Mouse (Mus musculus) myocyte (in vitro differentiated cells): ENCODE measurements around the gene Habp2. TPM values are rescaled to one million over a fixed set of nuclear protein-coding genes. Genes with fewer than 3 reads are reported as not detected.

Experiments used
- H3K27me3 ChIP-seq: one replicate; pipeline ENCODE4 v1.6.1; 2011; ENCODE audit not compliant: control insufficient read depth, insufficient read depth, insufficient read length
- H3K36me3 ChIP-seq: one replicate; pipeline ENCODE4 v1.6.1; 2011; ENCODE audit not compliant: control insufficient read depth, insufficient read depth
- H3K4me2 ChIP-seq: one replicate; pipeline ENCODE4 v1.6.1; 2011; ENCODE audit warnings: low read depth, control low read depth
- H3K4me3 ChIP-seq: one replicate; pipeline ENCODE4 v1.5.1; 2011; ENCODE audit warnings: mild to moderate bottlenecking, control low read depth, moderate library complexity
- H3K79me2 ChIP-seq: one replicate; pipeline ENCODE4 v1.6.1; 2011; ENCODE audit not compliant: control insufficient read depth, insufficient read depth
- H3ac ChIP-seq: one replicate; pipeline ENCODE4 v1.6.1; 2011; ENCODE audit not compliant: control insufficient read depth, insufficient read length
- CEBPB ChIP-seq: IDR thresholded peaks from 2 replicates; pipeline ENCODE4 v1.6.1; 2011; ENCODE audit warnings: mild to moderate bottlenecking, moderate library complexity; ENCODE audit not compliant: poor library complexity, insufficient read depth, severe bottlenecking
- E2F4 ChIP-seq: IDR thresholded peaks from one replicate; pipeline ENCODE4 v1.6.1; 2011; ENCODE audit warnings: mild to moderate bottlenecking, control low read depth, moderate library complexity; ENCODE audit not compliant: insufficient read depth
- MAX ChIP-seq: IDR thresholded peaks from one replicate; pipeline ENCODE4 v1.6.1; 2011; ENCODE audit warnings: low read depth, mild to moderate bottlenecking, control low read depth
- MYOD1 ChIP-seq, 3 experiments: IDR thresholded peaks; one replicate each; pipeline ENCODE4 v1.6.1; 2011; ENCODE audit warnings: control low read depth in 2 of 3, low read depth in 2 of 3, mild to moderate bottlenecking in 2 of 3, moderate library complexity in 1 of 3; ENCODE audit not compliant: insufficient read length in 2 of 3, control insufficient read depth in 1 of 3
- MYOG ChIP-seq, 3 experiments: IDR thresholded peaks; one replicate each; pipeline ENCODE4 v1.6.1; 2011; ENCODE audit warnings: control low read depth in 2 of 3, low read depth in 2 of 3, mild to moderate bottlenecking in 2 of 3; ENCODE audit not compliant: insufficient read length in 2 of 3, control insufficient read depth in 1 of 3, insufficient read depth in 1 of 3
- POLR2A ChIP-seq: IDR thresholded peaks from one replicate; pipeline ENCODE4 v1.6.1; 2011; ENCODE audit warnings: low read depth, mild to moderate bottlenecking, control low read depth, moderate library complexity; ENCODE audit not compliant: insufficient read length
- POLR2AphosphoS2 ChIP-seq: IDR thresholded peaks from one replicate; pipeline ENCODE4 v1.6.1; 2011; ENCODE audit warnings: low read depth, control low read depth; ENCODE audit not compliant: insufficient read length
- REST ChIP-seq: IDR thresholded peaks from one replicate; pipeline ENCODE4 v1.6.1; 2011; ENCODE audit warnings: mild to moderate bottlenecking, control low read depth, moderate library complexity; ENCODE audit not compliant: insufficient read depth, insufficient read length
- SRF ChIP-seq: IDR thresholded peaks from one replicate; pipeline ENCODE4 v1.6.1; 2011; ENCODE audit warnings: low read depth; ENCODE audit not compliant: control insufficient read depth, insufficient read length
- TCF12 ChIP-seq: IDR thresholded peaks from one replicate; pipeline ENCODE4 v1.6.1; 2011; ENCODE audit warnings: mild to moderate bottlenecking, control low read depth; ENCODE audit not compliant: poor library complexity, insufficient read depth, severe bottlenecking
- TCF3 ChIP-seq: IDR thresholded peaks from one replicate; pipeline ENCODE4 v1.6.1; 2011; ENCODE audit warnings: low read depth, control low read depth; ENCODE audit not compliant: insufficient read length
- USF1 ChIP-seq: IDR thresholded peaks from one replicate; pipeline ENCODE4 v1.6.1; 2011; ENCODE audit warnings: low read depth, mild to moderate bottlenecking, control low read depth, moderate library complexity
- polyA plus RNA-seq: library from polyadenylated mRNA; unstranded; fragments of >200 nt; fragmentation: generic; extraction: Trizol; gene quantifications from one replicate; pipeline ENCODE4 v1.2.1, GENCODE M21; 2012; ENCODE audit warnings: missing spikeins

Habp2 gene
- polyA plus RNA-seq, 1 experiment = 0.49 TPM

- Histone ChIP-seq H3K36me3 (no peaks in the 10 kb centered on the region), H3K4me2 (no peak overlapping the region), H3K4me3 (no peak overlapping the region), H3ac (no peak overlapping the region), H3K79me2 (no peaks in the 10 kb centered on the region), H3K27me3 (no peaks in the 10 kb centered on the region)
- no peak for TF ChIP-seq E2F4
Observed at GRCm38 (mm10) chr19:56336321-56336720, 49.4 kb downstream of the Habp2 start.

- no peak overlapping the region for H3K4me3 ChIP-seq
- no peak overlapping the region for H3K4me2 ChIP-seq
- no peak for TF ChIP-seq REST
- TF ChIP-seq MYOD1 (IDR thresholded peaks at IDR 0.05; ENCODE audit: control insufficient read depth in 1 of 3, insufficient read length in 2 of 3, low read depth in 2 of 3) = no peak
- no peak for TF ChIP-seq MAX
- TF ChIP-seq TCF12 = no peak
- no peak for TF ChIP-seq POLR2A
- TF ChIP-seq E2F4 = no peak
- no peak for TF ChIP-seq CEBPB
- TF ChIP-seq USF1 = no peak
- TF ChIP-seq MYOG (IDR thresholded peaks at IDR 0.05; ENCODE audit: control insufficient read depth in 1 of 3, insufficient read depth in 1 of 3, insufficient read length in 2 of 3, low read depth in 2 of 3) = no peak
- no peak for TF ChIP-seq SRF
- TF ChIP-seq TCF3 = no peak
- no peak for TF ChIP-seq POLR2AphosphoS2
- no peaks in the 10 kb centered on the region for H3K27me3 ChIP-seq
- H3ac ChIP-seq = no peak overlapping the region
- H3K36me3 ChIP-seq = no peaks in the 10 kb centered on the region
- no peaks in the 10 kb centered on the region for H3K79me2 ChIP-seq
Observed at GRCm38 (mm10) chr19:56336826-56337225, 49.9 kb downstream of the Habp2 start.

GRCm38 (mm10) chr19:56342006-56342405 lies 55.1 kb downstream of the Habp2 start:
- H3K79me2 ChIP-seq = no peaks in the 10 kb centered on the region
- no peak overlapping the region for H3K4me3 ChIP-seq
- no peak overlapping the region for H3K4me2 ChIP-seq
- no peaks in the 10 kb centered on the region for H3K36me3 ChIP-seq
- no peak for TF ChIP-seq POLR2AphosphoS2
- no peak for TF ChIP-seq MYOD1 (IDR thresholded peaks at IDR 0.05; ENCODE audit: control insufficient read depth in 1 of 3, insufficient read length in 2 of 3, low read depth in 2 of 3)
- no peak for TF ChIP-seq CEBPB
- H3ac ChIP-seq = no peak overlapping the region
- H3K27me3 ChIP-seq = no peaks in the 10 kb centered on the region

GRCm38 (mm10) chr19:56343869-56344563 lies 57.1 kb downstream of the Habp2 start:
- TF ChIP-seq CEBPB (no peak), USF1 (no peak), POLR2A (no peak), TCF3 (no peak), MYOD1 (IDR thresholded peaks at IDR 0.05; ENCODE audit: control insufficient read depth in 1 of 3, insufficient read length in 2 of 3, low read depth in 2 of 3) (no peak), MYOG (IDR thresholded peaks at IDR 0.05; ENCODE audit: control insufficient read depth in 1 of 3, insufficient read depth in 1 of 3, insufficient read length in 2 of 3, low read depth in 2 of 3) (no peak), MAX (no peak), SRF (no peak), POLR2AphosphoS2 (no peak), TCF12 (no peak), REST (no peak), E2F4 (no peak)
- no peaks in the 10 kb centered on the region for H3K79me2 ChIP-seq
- H3K27me3 ChIP-seq = no peaks in the 10 kb centered on the region
- no peak overlapping the region for H3K4me3 ChIP-seq
- no peak overlapping the region for H3ac ChIP-seq
- no peak overlapping the region for H3K4me2 ChIP-seq
- H3K36me3 ChIP-seq = no peaks in the 10 kb centered on the region

GRCm38 (mm10) chr19:56346016-56346415 lies 59.1 kb downstream of the Habp2 start:
- H3K4me2 ChIP-seq = no peak overlapping the region
- no peak overlapping the region for H3ac ChIP-seq
- no peaks in the 10 kb centered on the region for H3K79me2 ChIP-seq
- no peaks in the 10 kb centered on the region for H3K27me3 ChIP-seq
- no peaks in the 10 kb centered on the region for H3K36me3 ChIP-seq
- H3K4me3 ChIP-seq = no peak overlapping the region
- TF ChIP-seq MYOD1 (IDR thresholded peaks at IDR 0.05; ENCODE audit: control insufficient read depth in 1 of 3, insufficient read length in 2 of 3, low read depth in 2 of 3) = no peak
- TF ChIP-seq TCF3 = no peak
- TF ChIP-seq TCF12 = no peak
- no peak for TF ChIP-seq POLR2A
- TF ChIP-seq SRF = no peak
